Mouse (Mus musculus) lung, embryonic 14.5 days (tissue): ENCODE measurements around the gene Cfap221. TPM values are rescaled to one million over a fixed set of nuclear protein-coding genes. Genes with fewer than 3 reads are reported as not detected.
A peak's percentile ranks its signal among the peaks of the same experiment; 100 is the strongest.

Experiments used
- ATAC-seq: fragments of 200-750 bp; cut with Nextera tagmentation; 2 replicates; pipeline ENCODE4 v1.8.0; 2017; ENCODE audit warnings: mild to moderate bottlenecking, moderate TSS enrichment, moderate library complexity; ENCODE audit not compliant: insufficient read depth
- DNase-seq: peaks from one replicate; pipeline ENCODE4 v3.0.0-alpha.2; 2015
- H3K27ac ChIP-seq: fragments of 300-500 bp; sonication (generic); 2 replicates; pipeline ENCODE4 v1.5.1; 2014; ENCODE audit warnings: low read depth, mild to moderate bottlenecking, moderate library complexity
- H3K27me3 ChIP-seq: fragments of 300-500 bp; sonication (generic); 2 replicates; pipeline ENCODE4 v1.6.1; 2014; ENCODE audit warnings: low read length, control low read depth; ENCODE audit not compliant: insufficient read depth
- H3K36me3 ChIP-seq: fragments of 300-500 bp; sonication (generic); 2 replicates; pipeline ENCODE4 v1.6.1; 2014; ENCODE audit warnings: control low read depth; ENCODE audit not compliant: insufficient read depth
- H3K4me1 ChIP-seq: fragments of 300-500 bp; sonication (generic); 2 replicates; pipeline ENCODE4 v1.6.1; 2014; ENCODE audit warnings: antibody characterized with exemption, control low read depth; ENCODE audit not compliant: insufficient read depth
- H3K4me2 ChIP-seq: fragments of 300-500 bp; sonication (generic); 2 replicates; pipeline ENCODE4 v1.6.1; 2014; ENCODE audit warnings: mild to moderate bottlenecking
- H3K4me3 ChIP-seq: fragments of 300-500 bp; sonication (generic); 2 replicates; pipeline ENCODE4 v1.5.1; 2014; ENCODE audit warnings: low read depth, low read length
- H3K9ac ChIP-seq: fragments of 300-500 bp; sonication (generic); 2 replicates; pipeline ENCODE4 v1.6.1; 2014
- H3K9me3 ChIP-seq: fragments of 300-500 bp; sonication (generic); 2 replicates; pipeline ENCODE4 v1.6.1; 2016; ENCODE audit warnings: low read depth, low read length, control low read depth
- CTCF ChIP-seq: IDR thresholded peaks from 2 replicates; pipeline ENCODE4 v1.5.1; 2016; ENCODE audit warnings: antibody characterized with exemption, low read depth
- WGBS: fragments of 180-500 bp; shearing (Covaris S2); extraction: QIAGEN DNeasy Blood & Tissue Kit; methylation state at CpG from one replicate; pipeline ENCODE4 v1.1.7; 2014; 5-methylcytosine and 5-hydroxymethylcytosine counted together
- polyA plus RNA-seq: library from polyadenylated mRNA; unstranded; fragments of >200 nt; fragmentation: Nextera tagmentation; extraction: Ambion mirVana; gene quantifications from 2 replicates; pipeline ENCODE4 v1.2.1, GENCODE M21; 2014

The Cfap221 gene
- polyA plus RNA-seq, 1 experiment from 2014 or later, result not detected

DNA sequence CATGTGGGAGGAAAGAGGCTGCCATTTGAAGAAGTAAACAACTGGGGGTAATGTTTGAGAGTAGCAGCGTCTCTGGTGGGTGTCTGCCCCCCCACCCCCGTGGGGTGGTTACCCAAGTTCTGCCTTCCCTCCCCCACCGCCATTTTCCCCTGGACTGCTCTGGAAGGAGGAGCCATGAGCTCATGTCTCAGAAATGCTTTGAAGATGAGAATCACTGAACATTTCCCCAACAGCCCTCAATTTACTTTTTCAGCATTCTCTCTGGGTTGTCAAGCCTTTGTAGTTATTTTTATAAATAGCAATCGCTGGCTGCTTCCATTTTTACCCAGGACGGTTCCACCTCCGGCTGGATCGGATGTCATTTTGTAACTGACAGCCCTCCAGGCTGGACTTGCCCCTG lies 110.7 kb downstream of the Cfap221 start:
- Histone ChIP-seq H3K9me3 (no peaks in the 10 kb centered on the region), H3K4me3 (no peak overlapping the region), H3K36me3 (no peaks in the 10 kb centered on the region), H3K27me3 (no peaks in the 10 kb centered on the region), H3K9ac (no peak overlapping the region), H3K4me1 (peaks cover 10% of the 10 kb centered on the region; the same call in 1 of the 2 replicates), H3K4me2 (0 out of 2 replicates have a peak overlapping the region, but pooled peaks have one; percentile 18), H3K27ac (peak overlapping the region; percentile 70)
- TF ChIP-seq CTCF, result no peak
- peak; percentile 62 for ATAC-seq
- DNase-seq, result peak; percentile 71
- WGBS, result 15% methylated on average over 7 of the region's 7 CpGs

- Histone ChIP-seq H3K4me2 (no peak overlapping the region), H3K4me3 (no peak overlapping the region), H3K9ac (no peak overlapping the region), H3K9me3 (no peaks in the 10 kb centered on the region), H3K4me1 (peaks cover 10% of the 10 kb centered on the region; the same call in 1 of the 2 replicates), H3K27ac (no peak overlapping the region), H3K36me3 (no peaks in the 10 kb centered on the region), H3K27me3 (no peaks in the 10 kb centered on the region)
- DNase-seq (no peak), ATAC-seq (no peak)
- WGBS, result 82% methylated on average over 3 of the region's 3 CpGs
- no peak for TF ChIP-seq CTCF
Observed at GRCm38 (mm10) chr1:119884272-119884671, 112.8 kb downstream of the Cfap221 start.

DNA sequence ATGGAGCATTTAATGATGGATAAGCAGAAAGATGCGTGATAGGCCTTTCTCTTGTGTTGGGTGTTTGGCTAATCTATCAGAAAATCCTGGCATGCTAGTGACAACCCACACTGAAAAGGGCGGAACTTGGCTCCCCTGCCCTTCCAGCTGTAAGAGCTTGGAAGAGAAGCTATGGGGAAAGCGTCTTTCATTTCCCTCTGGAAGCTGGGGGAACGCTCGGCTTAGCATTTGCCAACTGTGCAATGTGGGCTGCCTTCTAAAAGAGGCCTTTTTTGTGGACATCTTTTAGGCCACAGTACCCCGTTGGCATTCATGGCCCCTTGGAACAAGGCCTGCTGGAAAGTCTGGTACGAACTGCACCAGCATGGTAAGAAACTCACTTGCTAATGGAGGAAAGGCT lies 118.1 kb downstream of the Cfap221 start:
- WGBS, result 56% methylated on average over 7 of the region's 7 CpGs
- Histone ChIP-seq H3K4me2 (no peak overlapping the region), H3K4me1 (peaks cover 5% of the 10 kb centered on the region; the same call in 1 of the 2 replicates), H3K9me3 (no peaks in the 10 kb centered on the region), H3K4me3 (no peak overlapping the region), H3K27ac (no peak overlapping the region), H3K27me3 (no peaks in the 10 kb centered on the region), H3K36me3 (no peaks in the 10 kb centered on the region), H3K9ac (no peak overlapping the region)
- DNase-seq (peak; percentile 63), ATAC-seq (peak; percentile 39; the same call in 1 of the 2 replicates)
- no peak for TF ChIP-seq CTCF

GRCm38 (mm10) chr1:119877469-119877868 lies 119.6 kb downstream of the Cfap221 start:
- Histone ChIP-seq H3K9me3 (no peaks in the 10 kb centered on the region), H3K9ac (no peak overlapping the region), H3K4me1 (peaks cover 5% of the 10 kb centered on the region; the same call in 1 of the 2 replicates), H3K27me3 (no peaks in the 10 kb centered on the region), H3K4me3 (no peak overlapping the region), H3K4me2 (no peak overlapping the region), H3K27ac (no peak overlapping the region), H3K36me3 (no peaks in the 10 kb centered on the region)
- ATAC-seq, result no peak
- no peak for TF ChIP-seq CTCF
- 80% methylated on average over 4 of the region's 4 CpGs for WGBS
- DNase-seq, result no peak

Other genes with a start within 250 kb of the Cfap221 start
- 13.9 and 15.7 TPM in 2 replicates for gene Ptpn4, start 159.6 kb downstream of the Cfap221 start, polyA plus RNA-seq
- 6.4 and 8.4 TPM in 2 replicates for gene Tmem177, start 84.0 kb downstream of the Cfap221 start, polyA plus RNA-seq
- 0.16 and 0.29 TPM in 2 replicates for gene Sctr, start 9.7 kb upstream of the Cfap221 start, polyA plus RNA-seq
- 7.4 and 8.0 TPM in 2 replicates for gene Tmem37, start 76.8 kb upstream of the Cfap221 start, polyA plus RNA-seq
- 421 and 445 TPM in 2 replicates for gene Dbi, start 123.8 kb upstream of the Cfap221 start, polyA plus RNA-seq
- gene 3110009E18Rik, start 124.0 kb upstream of the Cfap221 start, polyA plus RNA-seq, result 15.4 and 17.2 TPM in 2 replicates